Mouse (Mus musculus) intestine, embryonic 16.5 days (tissue): ENCODE measurements at regions not wholly inside any gene's neighbourhood (a gene's known extent, or its start where the extent isn't known, plus 50 kb on each side); places are given as distances from the start of the nearest gene placed in this dataset.

Source experiments
- ATAC-seq: fragments of 200-750 bp; cut with Nextera tagmentation; 2 replicates; pipeline ENCODE4 v1.8.0; 2017; ENCODE audit warnings: moderate TSS enrichment, moderate library complexity
- H3K27ac ChIP-seq: fragments of 300-500 bp; sonication (generic); 2 replicates; pipeline ENCODE4 v1.5.1; 2014; ENCODE audit warnings: mild to moderate bottlenecking, low read length
- H3K27me3 ChIP-seq: fragments of 300-500 bp; sonication (generic); replicated peaks from 2 replicates; pipeline ENCODE4 v1.6.1; 2014; ENCODE audit warnings: low read length, control low read depth, mixed read lengths; ENCODE audit not compliant: control insufficient read depth, insufficient read depth
- H3K36me3 ChIP-seq: fragments of 300-500 bp; sonication (generic); 2 replicates; pipeline ENCODE4 v1.6.1; 2014; ENCODE audit warnings: low read length, control low read depth; ENCODE audit not compliant: control insufficient read depth, insufficient read depth
- H3K4me1 ChIP-seq: fragments of 300-500 bp; sonication (generic); 2 replicates; pipeline ENCODE4 v1.6.1; 2014; ENCODE audit warnings: low read length, control low read depth, mixed read lengths; ENCODE audit not compliant: control insufficient read depth, insufficient read depth
- H3K4me2 ChIP-seq: fragments of 300-500 bp; sonication (generic); 2 replicates; pipeline ENCODE4 v1.6.1; 2014; ENCODE audit warnings: low read depth, low read length, control low read depth
- H3K4me3 ChIP-seq: fragments of 300-500 bp; sonication (generic); 2 replicates; pipeline ENCODE4 v1.5.1; 2014; ENCODE audit warnings: mild to moderate bottlenecking, low read length
- H3K9ac ChIP-seq: fragments of 300-500 bp; sonication (generic); 2 replicates; pipeline ENCODE4 v1.6.1; 2014; ENCODE audit warnings: low read depth, low read length
- H3K9me3 ChIP-seq: fragments of 300-500 bp; sonication (generic); 2 replicates; pipeline ENCODE4 v1.6.1; 2016; ENCODE audit warnings: low read length, control low read depth; ENCODE audit not compliant: control insufficient read depth
- WGBS: fragments of 180-500 bp; shearing (Covaris S2); extraction: QIAGEN DNeasy Blood & Tissue Kit; methylation state at CpG from one replicate; pipeline ENCODE4 v1.1.7; 2014; 5-methylcytosine and 5-hydroxymethylcytosine counted together

DNA sequence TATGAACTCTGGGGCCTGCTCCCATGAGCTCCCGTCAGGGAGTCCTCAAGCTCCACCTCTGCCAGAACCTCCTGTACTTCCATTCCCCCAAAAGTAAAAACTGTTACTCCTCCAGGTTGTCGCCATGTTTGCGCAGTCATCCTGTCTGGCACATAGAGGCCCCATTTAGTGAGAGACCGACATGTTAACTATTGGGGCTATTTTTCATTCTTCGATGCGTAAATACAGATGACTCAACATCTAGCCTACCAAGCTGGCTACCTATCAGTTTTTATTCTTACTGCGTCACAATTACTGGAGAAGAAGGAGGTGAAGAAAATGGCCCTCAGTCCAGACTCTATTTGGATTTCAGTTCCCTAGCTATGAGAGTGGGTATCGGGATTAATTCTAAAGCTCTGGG is 182.9 kb upstream of the Mkln1 start:
- peak overlapping the region; percentile 78; the same call in 1 of the 2 replicates for H3K4me3 ChIP-seq
- no peak for ATAC-seq
- WGBS = 78% methylated on average over 8 of the region's 8 CpGs
- H3K27ac ChIP-seq = no peak overlapping the region
- H3K4me1 ChIP-seq = peaks cover 13% of the 10 kb centered on the region
- peak overlapping the region; percentile 100 for H3K4me2 ChIP-seq
- H3K27me3 ChIP-seq = peaks cover 39% of the 10 kb centered on the region
- H3K9ac ChIP-seq = peak overlapping the region; percentile 70
- H3K9me3 ChIP-seq = no peaks in the 10 kb centered on the region
- H3K36me3 ChIP-seq = no peaks in the 10 kb centered on the region

DNA sequence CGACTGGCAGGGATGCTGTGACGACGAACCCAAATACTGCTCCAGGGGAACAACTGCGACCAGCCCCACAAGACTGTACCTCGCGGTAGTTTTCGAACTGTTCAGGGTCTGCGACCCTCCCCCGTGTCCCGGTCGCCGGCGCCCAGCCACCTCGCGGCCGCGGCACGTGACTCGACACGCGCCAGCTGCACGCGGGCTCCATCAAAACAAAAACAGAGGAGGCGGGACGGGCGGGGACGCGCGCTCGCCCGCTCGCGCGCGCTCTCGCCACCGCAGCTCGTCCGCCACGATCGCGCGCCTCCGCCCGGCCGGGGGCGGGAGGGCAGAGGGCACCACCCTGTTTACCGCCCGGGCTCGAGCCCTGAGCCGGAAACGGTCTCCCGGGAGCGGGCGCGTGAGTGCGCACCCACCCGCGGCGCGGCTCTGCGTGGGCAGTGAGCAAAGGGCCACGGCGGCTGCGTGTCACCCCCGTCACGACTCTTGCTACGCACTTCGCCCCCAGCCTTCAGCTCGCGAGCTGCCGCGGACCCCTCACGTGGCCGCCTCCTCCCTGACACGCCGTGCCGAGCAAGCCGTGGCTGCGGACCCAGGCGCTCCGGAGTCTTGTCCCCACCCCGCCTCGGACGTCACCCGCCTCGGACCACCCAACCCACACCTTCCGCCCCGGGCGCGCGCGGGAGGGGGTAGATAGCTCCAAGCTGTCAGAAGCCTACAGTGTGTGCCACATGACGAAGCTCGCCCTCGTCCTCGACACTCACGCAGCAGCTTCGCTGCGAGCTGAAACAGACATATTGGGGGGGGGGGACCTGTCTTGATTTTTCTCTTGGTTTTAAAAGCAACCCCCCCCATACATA is 182.1 kb upstream of the Mkln1 start:
- H3K4me2 ChIP-seq = peak overlapping the region; percentile 100
- WGBS = under 1% methylated on average over 95 of the region's 100 CpGs
- H3K9ac ChIP-seq = peak overlapping the region; percentile 70
- ATAC-seq = peak; percentile 77
- H3K36me3 ChIP-seq = no peaks in the 10 kb centered on the region
- H3K4me3 ChIP-seq = peak overlapping the region; percentile 78
- peaks cover 44% of the 10 kb centered on the region for H3K27me3 ChIP-seq
- H3K27ac ChIP-seq = no peak overlapping the region
- no peaks in the 10 kb centered on the region for H3K9me3 ChIP-seq
- peaks cover 13% of the 10 kb centered on the region for H3K4me1 ChIP-seq

DNA sequence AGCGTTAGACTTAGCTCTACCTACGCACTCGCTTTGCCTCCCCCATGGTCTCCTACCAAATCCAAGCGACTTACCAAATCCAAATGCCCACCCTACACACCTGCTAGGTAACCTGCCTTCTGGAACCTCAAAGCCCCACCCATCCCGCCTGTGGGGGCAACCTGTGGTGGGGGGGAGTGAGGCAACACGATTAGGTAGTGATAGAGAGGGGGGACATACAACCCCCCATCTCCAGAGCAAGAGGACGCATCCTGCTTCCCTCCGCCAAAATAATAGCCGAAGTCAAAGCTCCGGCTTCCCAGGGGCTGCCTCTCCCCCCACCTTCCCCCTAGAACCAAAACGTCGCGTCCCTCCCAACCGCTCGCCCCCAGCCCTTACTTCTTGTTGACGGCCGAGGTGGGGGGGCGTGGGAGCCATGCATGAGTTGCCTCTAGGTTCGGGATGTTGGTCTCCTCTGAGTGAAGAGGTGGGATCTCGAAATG is 181.4 kb upstream of the Mkln1 start:
- H3K36me3 ChIP-seq = no peaks in the 10 kb centered on the region
- H3K4me2 ChIP-seq = peak overlapping the region; percentile 100
- H3K9me3 ChIP-seq = no peaks in the 10 kb centered on the region
- H3K4me3 ChIP-seq = peak overlapping the region; percentile 78
- no peak overlapping the region for H3K27ac ChIP-seq
- H3K9ac ChIP-seq = peak overlapping the region; percentile 29; the same call in 1 of the 2 replicates
- H3K27me3 ChIP-seq = peaks cover 44% of the 10 kb centered on the region
- H3K4me1 ChIP-seq = peaks cover 13% of the 10 kb centered on the region
- peak; percentile 26 for ATAC-seq
- under 1% methylated on average over 20 of the region's 20 CpGs for WGBS

DNA sequence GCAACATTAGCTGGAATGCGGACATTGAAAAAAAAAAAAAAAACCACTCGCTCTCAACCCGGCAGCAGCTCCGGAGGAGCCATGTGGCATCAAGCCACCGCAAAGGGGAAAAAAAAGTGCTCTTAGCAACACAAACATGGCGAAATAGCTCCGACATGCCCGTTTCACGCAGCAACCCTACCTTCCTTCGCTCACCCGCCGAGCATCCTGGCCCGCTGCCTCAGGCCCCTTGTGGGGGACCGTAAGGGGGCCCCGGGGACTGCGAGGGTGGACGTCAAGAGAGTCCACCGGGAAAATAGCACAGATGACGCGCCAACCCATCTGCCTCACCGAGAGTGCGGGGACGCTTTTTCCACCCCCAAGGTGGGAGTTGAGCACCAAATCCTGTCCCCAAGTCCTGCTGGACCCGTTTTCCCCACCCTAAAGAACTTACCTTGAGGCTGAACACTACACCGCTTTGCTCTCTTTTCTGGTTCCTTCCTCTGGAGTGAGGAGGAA is 180.8 kb upstream of the Mkln1 start:
- Histone ChIP-seq H3K27ac (no peak overlapping the region), H3K9ac (peak overlapping the region; percentile 57; the same call in 1 of the 2 replicates), H3K27me3 (peaks cover 44% of the 10 kb centered on the region), H3K4me3 (peak overlapping the region; percentile 78), H3K4me1 (peaks cover 13% of the 10 kb centered on the region), H3K4me2 (peak overlapping the region; percentile 100), H3K9me3 (no peaks in the 10 kb centered on the region), H3K36me3 (no peaks in the 10 kb centered on the region)
- ATAC-seq = 0 out of 2 replicates have a peak, but pooled peaks have one; percentile 16
- WGBS = under 1% methylated on average over 25 of the region's 25 CpGs

DNA sequence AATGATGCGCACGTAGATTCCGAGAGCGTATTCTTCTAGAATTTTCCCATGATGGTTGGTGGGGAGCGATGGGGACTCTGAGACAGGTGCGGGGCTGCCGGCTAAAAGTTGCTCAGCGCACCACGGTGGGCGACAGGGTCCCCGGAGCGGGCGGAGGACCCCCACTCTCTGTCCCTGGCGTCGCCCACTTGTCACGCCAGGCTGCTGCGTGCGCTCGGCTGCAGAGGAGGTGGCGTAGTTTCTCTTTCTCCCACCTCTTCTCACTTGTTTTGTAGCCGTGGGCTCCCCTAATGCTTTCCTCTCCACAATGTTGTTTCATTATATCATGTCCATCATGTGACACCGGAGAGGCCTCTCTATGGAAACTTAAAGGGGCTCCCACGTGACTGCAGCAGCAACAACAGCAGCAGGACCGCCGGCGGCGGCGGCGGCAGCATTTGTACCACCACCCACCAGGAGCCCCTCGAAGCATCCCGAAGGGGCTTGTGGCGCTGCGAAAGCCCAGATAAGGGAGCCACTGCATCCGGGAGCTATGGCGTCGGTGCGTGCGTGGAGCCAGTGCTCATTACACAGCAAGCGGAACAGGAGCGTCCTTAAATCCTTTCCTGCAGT is 180.3 kb upstream of the Mkln1 start:
- Histone ChIP-seq H3K9me3 (no peaks in the 10 kb centered on the region), H3K27ac (no peak overlapping the region), H3K4me3 (peak overlapping the region; percentile 78), H3K4me1 (peaks cover 13% of the 10 kb centered on the region), H3K9ac (peak overlapping the region; percentile 50; the same call in 1 of the 2 replicates), H3K27me3 (peaks cover 44% of the 10 kb centered on the region), H3K36me3 (no peaks in the 10 kb centered on the region), H3K4me2 (peak overlapping the region; percentile 100)
- 1% methylated on average over 40 of the region's 40 CpGs for WGBS
- ATAC-seq = 0 out of 2 replicates have a peak, but pooled peaks have one; percentile 14

DNA sequence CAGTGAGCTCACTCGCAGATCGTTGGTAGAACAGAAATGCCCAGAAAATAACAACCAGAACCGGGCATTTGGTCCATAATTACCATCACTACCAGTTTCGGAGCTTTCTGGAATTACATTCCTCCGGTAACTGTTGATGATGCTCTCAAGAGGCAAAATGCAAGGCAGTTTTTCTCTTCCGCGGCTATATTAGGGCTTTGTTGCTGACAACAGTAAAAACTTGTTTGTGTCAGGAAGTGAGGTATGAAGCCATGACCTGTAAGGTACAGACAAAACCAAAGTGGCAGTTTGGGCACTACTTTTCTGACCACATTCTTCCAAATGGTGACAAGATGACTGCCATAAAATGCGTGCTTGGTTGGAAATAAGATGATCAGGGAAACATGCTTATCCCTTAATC is 179.7 kb upstream of the Mkln1 start:
- Histone ChIP-seq H3K4me2 (peak overlapping the region; percentile 100), H3K9ac (no peak overlapping the region), H3K27me3 (peaks cover 44% of the 10 kb centered on the region), H3K9me3 (no peaks in the 10 kb centered on the region), H3K4me1 (peaks cover 13% of the 10 kb centered on the region), H3K4me3 (peak overlapping the region; percentile 78), H3K36me3 (no peaks in the 10 kb centered on the region), H3K27ac (no peak overlapping the region)
- 44% methylated on average over 8 of the region's 8 CpGs for WGBS
- ATAC-seq = no peak

DNA sequence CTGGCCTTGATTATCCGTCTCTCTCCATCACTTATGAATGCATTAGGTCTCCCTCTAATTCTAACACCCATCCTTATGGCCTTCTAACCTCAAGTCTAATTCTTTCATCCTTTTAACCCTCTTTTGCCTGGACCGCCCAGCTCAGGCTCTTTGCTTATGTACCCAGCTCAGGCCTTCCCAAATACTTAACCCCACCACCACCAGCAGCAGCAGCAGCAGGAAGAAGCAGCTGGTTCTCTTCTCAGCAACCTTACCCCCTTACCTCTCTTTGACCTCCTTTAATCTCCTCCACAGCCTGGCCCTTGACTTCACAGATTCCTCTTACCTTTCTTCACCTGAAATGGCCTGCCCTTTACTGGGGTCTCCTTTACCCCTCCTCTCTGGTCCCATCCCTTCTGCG is 178.8 kb upstream of the Mkln1 start:
- peak overlapping the region; percentile 44 for H3K9ac ChIP-seq
- H3K4me1 ChIP-seq = peaks cover 13% of the 10 kb centered on the region
- H3K36me3 ChIP-seq = no peaks in the 10 kb centered on the region
- H3K27me3 ChIP-seq = peaks cover 44% of the 10 kb centered on the region
- WGBS = 48% methylated on average over 3 of the region's 3 CpGs
- no peaks in the 10 kb centered on the region for H3K9me3 ChIP-seq
- peak overlapping the region; percentile 69 for H3K4me2 ChIP-seq
- no peak overlapping the region for H3K27ac ChIP-seq
- peak overlapping the region; percentile 43 for H3K4me3 ChIP-seq
- ATAC-seq = no peak

DNA sequence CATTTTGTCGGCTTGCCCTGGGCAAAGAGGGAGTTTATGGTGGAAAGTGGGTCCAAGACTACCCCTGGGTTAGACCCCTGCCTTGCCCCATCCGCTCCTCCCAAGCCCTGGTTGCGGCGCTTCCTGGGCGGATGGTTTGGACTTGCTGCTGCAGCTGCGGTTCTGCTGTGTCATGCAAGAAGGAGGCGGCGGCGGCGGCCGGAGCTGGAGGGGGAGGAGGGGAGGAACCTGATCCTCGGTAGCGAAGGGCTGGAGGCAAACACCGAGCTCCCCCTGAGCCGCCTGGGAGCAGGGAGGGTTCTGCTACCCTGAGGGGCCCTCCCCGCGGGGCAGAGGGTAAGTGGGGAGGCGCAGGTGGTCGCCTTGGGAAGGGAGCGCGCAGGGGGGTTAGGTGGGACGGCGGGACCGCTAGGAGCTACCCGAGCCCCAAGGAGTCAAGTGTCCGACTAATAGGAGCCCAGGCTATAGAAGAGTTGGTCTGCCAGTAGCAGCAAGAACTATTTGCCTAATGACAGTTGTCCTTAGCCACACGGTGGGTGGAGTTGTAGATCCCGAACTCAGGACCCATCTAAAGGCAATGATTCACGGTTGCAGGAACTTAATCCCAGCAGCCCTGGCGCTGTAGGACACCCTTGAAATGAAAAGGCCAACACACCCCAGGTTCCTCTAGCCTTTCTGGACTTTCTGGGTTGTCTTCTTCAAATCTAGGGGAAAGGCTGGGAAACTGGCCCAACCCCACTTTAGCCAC is 178.2 kb upstream of the Mkln1 start:
- ATAC-seq = no peak
- H3K27ac ChIP-seq = no peak overlapping the region
- H3K36me3 ChIP-seq = no peaks in the 10 kb centered on the region
- peaks cover 44% of the 10 kb centered on the region for H3K27me3 ChIP-seq
- peaks cover 13% of the 10 kb centered on the region for H3K4me1 ChIP-seq
- peak overlapping the region; percentile 43 for H3K4me3 ChIP-seq
- peak overlapping the region; percentile 44 for H3K9ac ChIP-seq
- peak overlapping the region; percentile 69 for H3K4me2 ChIP-seq
- H3K9me3 ChIP-seq = no peaks in the 10 kb centered on the region
- WGBS = 1% methylated on average over 30 of the region's 30 CpGs

DNA sequence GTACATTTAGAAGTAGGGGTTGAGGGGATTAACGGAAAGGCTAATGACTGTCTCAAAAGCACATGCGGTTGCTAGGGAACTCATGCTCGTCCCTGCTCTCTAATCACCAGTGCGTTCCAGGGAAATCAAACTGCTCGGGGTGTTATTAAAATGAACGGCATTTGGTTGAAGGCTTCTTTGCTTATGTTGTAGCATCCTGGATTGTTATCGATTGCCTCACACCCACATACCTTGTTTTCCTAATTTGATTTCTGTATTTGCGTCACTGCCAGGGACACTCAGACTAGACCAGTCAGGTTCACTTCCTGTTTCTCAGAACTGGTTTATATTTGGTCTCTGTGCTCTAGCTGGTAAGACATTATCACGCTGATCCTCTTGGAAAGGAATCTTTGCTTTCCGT is 177.0 kb upstream of the Mkln1 start:
- H3K4me2 ChIP-seq = no peak overlapping the region
- ATAC-seq = no peak
- WGBS = 27% methylated on average over 10 of the region's 10 CpGs

More for the DNA sequence above, 177.0 kb upstream of the Mkln1 start:
- Histone ChIP-seq H3K9ac (no peak overlapping the region), H3K36me3 (no peaks in the 10 kb centered on the region), H3K27me3 (peaks cover 41% of the 10 kb centered on the region), H3K27ac (no peak overlapping the region), H3K9me3 (no peaks in the 10 kb centered on the region), H3K4me1 (peaks cover 13% of the 10 kb centered on the region), H3K4me3 (no peak overlapping the region)
